Mouse (Mus musculus) ovary, adult 18-20 months (tissue): ENCODE measurements around the gene Itch.
"Not testable (repeated sequence)": the region's sequence is repeated elsewhere in the genome, so short reads cannot be mapped to it uniquely, and the experiment has no call there.

Experiments
- DNase-seq: peaks from one replicate; pipeline ENCODE4 v3.0.0; 2022; ENCODE audit warnings: low spot score, mixed read lengths

Gene Itch

GRCm38 (mm10) chr2:155133011-155133976 is at the start of gene Itch:
Gene Itch, plus strand, starts transcription at chr2:155133509.
- DNase-seq = peak; percentile 90

DNA sequence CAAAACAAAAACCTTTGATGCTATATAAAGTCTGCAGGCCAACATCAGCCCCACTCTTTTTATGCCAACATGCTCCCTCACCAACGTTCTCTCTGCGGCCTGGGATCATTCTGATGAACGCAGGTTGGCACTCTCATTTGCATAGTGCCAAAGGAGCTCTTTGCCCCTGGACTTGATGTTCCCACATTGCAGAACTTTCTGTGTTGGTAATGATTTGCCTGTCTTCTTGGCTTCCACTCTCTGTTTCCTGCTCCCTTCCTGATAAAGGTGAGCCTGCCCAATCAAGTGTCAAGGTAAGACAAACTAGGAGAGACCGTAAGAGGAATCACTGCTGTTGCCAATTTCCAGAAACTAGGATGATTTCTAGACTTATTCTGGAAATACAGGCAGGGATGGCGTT is 48.8 kb upstream of the Itch start:
- DNase-seq = no peak

DNA sequence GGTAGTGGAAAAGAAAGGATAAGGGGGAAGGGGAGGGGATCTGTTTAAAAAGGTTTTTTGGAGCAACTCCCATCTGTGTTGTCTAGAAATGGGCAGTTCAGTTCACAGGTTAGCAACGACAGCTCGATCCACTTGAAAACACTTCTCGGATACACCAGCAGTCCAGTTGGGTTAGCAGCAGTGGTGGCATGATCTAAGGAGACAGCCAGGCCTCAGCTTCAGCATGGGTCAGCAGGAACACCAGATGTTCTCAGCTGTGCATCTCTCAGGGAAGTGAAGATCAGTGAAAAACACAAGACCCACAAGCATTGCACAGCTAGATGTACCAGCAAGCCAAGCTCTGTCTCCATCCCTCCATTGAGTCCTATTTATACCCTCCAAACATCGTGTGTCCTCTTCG is 47.0 kb upstream of the Itch start:
- DNase-seq = no peak

DNA sequence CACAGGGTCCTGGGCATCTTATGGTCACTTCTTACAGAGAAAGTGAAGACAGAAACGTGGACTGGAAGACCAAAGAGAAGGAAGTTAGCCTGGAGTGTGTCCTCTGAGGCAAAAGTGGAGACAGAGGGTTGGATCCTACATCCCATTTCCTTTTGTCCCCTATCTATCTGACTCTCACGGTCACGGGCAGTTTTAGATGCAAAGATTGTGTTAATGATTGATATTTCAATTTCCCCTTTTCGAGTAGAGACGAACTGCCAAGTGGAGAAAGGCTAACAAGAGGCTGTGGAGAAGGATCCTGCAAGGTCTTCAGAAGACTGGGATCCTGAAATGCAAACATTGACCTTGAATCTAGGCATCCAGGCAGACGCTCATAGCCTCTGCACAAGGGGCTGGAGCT is 45.0 kb upstream of the Itch start:
- DNase-seq = no peak

DNA sequence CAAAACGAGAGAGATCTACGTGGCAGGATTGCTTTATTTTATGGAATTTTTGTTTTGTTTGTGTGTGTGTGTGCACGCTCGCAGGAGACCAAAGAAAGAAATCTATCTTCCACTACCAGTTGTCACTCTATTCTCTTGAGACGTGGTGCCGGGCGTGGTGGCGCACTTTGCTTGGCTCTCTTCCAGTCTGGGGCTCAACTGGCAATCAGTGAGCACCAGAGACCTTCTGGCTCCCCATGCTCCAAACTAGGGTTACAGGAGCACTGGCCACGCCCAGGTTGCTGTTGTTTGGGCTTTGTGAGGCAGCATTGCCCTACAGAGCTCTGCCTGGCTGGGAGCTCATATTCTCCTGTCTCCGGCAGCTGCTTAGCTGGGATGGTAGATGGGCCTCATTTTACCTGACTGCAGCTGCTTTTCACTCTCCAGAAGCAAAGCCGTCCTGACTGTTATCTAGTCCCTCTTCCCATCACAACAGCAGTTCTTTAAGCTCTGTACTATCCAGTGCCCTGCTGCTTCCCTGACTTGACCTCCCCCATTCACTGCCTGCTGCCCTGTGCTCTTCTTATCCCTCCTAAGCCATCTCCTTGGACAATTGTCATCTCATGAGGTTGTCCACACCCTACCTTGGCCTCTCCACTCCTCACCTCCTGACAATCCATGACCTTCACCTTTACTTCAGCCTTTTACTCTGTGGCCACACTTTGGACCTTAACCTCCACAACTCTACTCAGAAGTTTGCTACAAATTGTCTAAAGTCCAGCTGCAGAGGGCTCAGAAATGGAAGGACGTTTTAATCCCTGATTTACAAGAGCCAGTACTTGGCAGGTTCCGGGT is 42.2 kb upstream of the Itch start:
- no peak for DNase-seq

DNA sequence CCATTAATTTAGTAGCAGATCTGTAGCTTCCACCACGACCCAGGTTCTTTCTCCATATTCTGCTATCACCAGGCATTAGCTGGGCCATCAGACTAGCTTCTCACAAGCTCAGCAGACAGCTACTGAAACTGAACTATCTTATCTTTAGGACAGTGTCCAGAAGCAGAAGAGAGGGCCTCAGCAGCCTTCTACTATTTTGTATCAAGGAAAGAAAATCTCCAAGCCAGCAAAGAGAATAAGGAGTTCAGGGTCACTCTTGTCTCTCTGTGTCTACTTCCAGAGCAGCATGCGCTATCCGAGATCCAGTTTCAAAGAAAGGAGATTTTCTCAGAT is 41.6 kb upstream of the Itch start:
- DNase-seq = no peak

DNA sequence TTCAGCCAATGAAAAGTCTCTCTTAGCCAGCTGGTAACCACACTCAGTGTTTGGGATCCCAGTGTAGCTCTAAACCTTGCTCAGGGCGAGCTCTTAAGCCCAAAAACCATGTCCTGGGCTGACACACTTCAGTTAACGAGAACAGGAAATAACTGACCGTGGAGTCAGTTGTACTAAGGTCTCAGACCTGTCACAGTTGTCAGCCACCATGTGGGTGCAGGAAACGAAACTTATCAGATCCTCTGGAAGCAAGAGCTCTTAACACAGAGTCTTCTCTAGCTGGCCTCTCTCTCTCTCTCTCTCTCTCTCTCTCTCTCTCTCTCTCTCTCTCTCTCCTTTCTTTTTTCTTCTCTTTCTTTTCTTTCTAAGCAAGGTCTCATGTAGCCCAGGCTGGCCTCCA is 39.9 kb upstream of the Itch start:
- DNase-seq = no peak

- DNase-seq = no peak
Measured at GRCm38 (mm10) chr2:155098720-155099380, 34.5 kb upstream of the Itch start.

DNA sequence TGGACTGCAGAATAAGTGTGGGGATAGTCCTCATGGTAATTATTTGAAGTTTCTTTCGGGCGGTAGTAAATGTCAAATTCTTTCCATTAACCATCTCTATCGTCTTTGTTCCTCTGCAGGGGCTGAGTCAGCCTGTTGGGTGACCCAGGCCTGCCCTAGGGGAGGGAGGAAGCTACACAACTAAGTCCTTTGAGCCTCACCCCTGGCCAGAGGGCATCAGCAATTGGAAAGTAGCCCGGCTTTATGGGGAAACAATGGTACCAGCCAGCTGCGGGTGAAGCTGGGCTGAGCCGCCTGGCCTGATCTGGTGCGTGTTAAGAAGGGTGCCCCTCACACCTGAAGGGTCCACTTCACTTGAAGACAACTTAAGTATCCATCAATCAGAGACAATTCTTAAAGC is 33.9 kb upstream of the Itch start:
- peak; percentile 35 for DNase-seq

DNA sequence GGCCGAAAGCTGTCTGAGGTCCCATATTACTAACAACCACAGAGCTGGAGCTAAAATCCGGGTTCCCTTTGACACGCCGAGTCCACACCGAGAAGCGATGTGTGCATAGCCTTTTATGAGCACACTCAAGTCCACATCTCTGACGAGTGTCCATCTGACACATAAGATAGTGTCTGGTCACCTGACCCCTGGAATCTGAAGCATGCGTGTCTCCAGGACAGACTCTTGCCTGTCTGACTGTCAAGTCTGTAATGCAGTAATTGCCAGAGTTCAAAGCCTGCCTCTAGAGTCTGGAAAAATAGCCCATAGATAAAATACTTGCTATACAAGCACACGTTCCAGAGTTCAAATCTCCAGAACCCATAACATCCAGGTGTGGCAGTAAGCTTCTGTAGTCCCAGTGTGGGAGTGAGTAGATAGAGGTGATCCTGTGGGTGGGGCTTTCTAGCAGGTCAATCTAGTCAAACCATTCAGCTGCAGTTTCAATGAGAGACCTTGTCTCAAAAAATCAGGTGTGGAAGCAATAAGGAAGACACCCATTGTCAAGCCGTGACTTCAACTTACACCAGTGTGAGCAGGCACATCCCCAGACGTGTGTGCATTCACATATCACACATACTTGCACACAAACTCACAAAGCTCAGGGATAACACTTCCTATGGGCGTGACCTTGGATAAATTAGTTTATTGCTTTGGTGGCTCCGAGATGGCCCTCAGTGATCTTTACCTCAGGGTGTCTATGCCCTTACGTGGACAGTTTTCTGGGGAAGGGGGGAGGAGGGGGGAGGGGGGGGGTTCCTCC is 33.1 kb upstream of the Itch start:
- DNase-seq = no peak

- no peak for DNase-seq
Measured at GRCm38 (mm10) chr2:155100796-155101259, 32.5 kb upstream of the Itch start.

GRCm38 (mm10) chr2:155101761-155102181 is 31.5 kb upstream of the Itch start:
- no peak for DNase-seq

- no peak for DNase-seq
Measured at GRCm38 (mm10) chr2:155103607-155104006, 29.7 kb upstream of the Itch start.

- not testable (repeated sequence) for DNase-seq
Measured at GRCm38 (mm10) chr2:155107276-155107675, 26.0 kb upstream of the Itch start.

- DNase-seq = no peak
Measured at GRCm38 (mm10) chr2:155115216-155115830, 18.0 kb upstream of the Itch start.

DNA sequence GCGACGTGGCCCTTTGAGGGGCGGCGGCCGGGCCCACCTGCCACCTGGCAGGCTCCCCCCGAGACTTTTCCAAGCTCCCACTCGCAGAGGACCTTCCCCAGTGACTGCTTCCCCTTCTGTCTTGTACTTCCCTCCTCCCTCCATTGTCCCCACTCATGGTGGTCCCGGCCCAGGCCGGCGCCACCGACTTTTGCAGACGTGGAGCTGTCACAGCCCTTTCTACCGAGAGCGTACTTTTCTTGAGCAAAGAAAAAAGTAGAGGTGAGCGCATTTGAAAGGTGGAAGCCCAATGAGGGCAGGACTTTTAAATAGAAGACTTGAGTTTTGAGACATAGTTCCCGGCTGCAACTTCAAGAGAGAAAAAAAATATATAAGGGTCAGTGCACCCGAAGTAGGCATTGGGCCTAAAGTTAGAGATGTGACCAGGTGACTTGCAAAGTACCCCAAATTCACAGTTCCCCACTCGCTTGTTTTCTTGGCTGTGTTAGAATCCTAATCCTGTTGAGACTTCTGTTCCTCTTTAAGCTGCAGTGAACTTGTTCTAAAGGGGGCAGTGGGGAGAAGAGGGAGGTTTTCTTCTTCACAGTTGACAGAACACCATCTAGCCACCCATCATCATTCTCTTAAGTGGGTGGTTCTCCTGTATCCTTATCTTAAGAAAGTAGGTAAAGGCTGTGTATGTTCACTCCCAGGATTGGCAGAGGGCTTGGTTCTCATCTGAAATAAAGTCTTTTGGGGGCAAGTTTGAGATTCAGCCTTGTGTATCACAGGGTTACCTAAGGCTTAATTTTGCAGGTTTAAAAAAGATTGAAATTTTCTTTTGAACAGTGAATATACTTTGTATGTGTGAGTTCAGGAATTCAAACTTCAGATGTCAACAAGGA is 910 bp downstream of the Itch start:
- no peak for DNase-seq

DNA sequence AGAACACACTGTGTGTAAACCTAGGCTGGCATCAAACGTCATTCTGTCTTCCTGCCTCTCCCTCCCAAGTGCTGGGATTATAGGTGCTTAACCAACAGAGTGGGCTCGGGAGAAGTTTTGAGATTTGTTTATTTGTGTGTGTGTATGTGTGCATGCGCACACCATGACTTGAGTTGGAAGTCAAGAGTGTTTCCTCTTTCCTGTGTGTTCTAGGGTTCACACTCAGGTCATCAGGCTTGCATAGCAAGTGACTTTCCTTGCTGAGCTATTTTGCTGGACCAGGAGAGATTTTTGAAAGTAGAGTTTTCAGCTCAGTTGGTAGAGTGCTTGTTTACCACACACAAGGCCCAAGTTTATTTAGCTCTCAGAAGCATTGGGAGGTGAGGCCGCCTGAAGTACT is 1.8 kb downstream of the Itch start:
- no peak for DNase-seq

GRCm38 (mm10) chr2:155135534-155135933 is 2.2 kb downstream of the Itch start:
- no peak for DNase-seq

- no peak for DNase-seq
Measured at GRCm38 (mm10) chr2:155140986-155141385, 7.7 kb downstream of the Itch start.

DNA sequence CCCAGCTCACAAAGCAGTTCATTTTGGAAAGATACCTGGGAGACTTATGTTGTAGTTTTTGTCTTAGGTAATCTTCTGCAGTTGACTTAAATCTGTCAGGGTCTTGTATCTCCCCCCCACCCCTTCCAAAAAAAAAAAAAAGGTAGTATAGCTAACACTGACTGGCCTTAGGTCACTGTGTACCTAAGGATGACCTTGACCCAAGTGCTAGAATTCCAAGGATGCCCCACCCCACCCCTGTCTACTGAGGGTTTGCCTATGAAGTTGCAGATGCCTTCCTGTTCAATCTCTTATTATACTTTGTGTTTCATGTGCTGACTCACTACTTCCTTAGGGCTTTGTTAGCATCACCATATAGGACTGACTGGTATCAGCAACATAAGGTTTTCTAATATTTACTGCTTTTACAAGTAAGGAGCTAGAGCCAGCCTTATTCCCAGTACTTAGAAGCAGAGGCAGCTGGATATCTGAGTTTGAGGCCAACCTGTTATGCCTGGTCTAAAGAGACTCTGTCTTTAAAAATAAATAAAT is 8.8 kb downstream of the Itch start:
- DNase-seq = no peak
